Mouse (Mus musculus) liver, embryonic 18 days (tissue): Measurements from ENCODE around the gene 5330417C22Rik. TPM values are rescaled to one million over a fixed set of nuclear protein-coding genes. Genes with fewer than 3 reads are reported as not detected.

Experiments used
- polyA plus RNA-seq: library from polyadenylated mRNA; depleted of rRNA; stranded (reverse); fragments of >200 nt; gene quantifications from 2 replicates; pipeline ENCODE4 v1.2.3, GENCODE M21; 2012; rRNA removed

Gene 5330417C22Rik
- 0.37 and 0.68 TPM in 2 replicates for polyA plus RNA-seq

GRCm38 (mm10) chr3:108536517-108537260 is at the start of gene 5330417C22Rik:
5330417C22Rik (minus strand) TSS chr3:108536536.

GRCm38 (mm10) chr3:108571443-108572294 is 35.3 kb upstream of the 5330417C22Rik start, which contains the start of gene Taf13:
Taf13 (plus strand) TSS chr3:108571698.

GRCm38 (mm10) chr3:108562133-108562730 is 25.9 kb upstream of the 5330417C22Rik start, which contains the start of gene Tmem167b:
Tmem167b (minus strand) TSS chr3:108562466.

GRCm38 (mm10) chr3:108533951-108534350 is 2.4 kb downstream of the 5330417C22Rik start, which contains the start of gene 1700013F07Rik:
1700013F07Rik (plus strand) TSS chr3:108534150.

GRCm38 (mm10) chr3:108444698-108445365 is 91.5 kb downstream of the 5330417C22Rik start, which contains the start of gene Sars:
Sars (minus strand) TSS chr3:108445209.

GRCm38 (mm10) chr3:108414857-108415830 is 121.2 kb downstream of the 5330417C22Rik start, which contains the start of gene Celsr2:
Celsr2 (minus strand) TSS chr3:108415552.

Other genes with a start within 250 kb of the 5330417C22Rik start
- gene Mybphl, start 171.6 kb downstream of the 5330417C22Rik start, polyA plus RNA-seq: 1.0 and 2.0 TPM in 2 replicates
- gene Psrc1, start 152.7 kb downstream of the 5330417C22Rik start, polyA plus RNA-seq: 13.2 and 14.0 TPM in 2 replicates
- 0.30 and 0.39 TPM in 2 replicates for gene Celsr2, start 121.0 kb downstream of the 5330417C22Rik start, polyA plus RNA-seq
- 30.3 and 33.2 TPM in 2 replicates for gene Sars, start 91.3 kb downstream of the 5330417C22Rik start, polyA plus RNA-seq
- gene 1700013F07Rik, start 2.4 kb downstream of the 5330417C22Rik start, polyA plus RNA-seq: not detected in 2 replicates
- gene Tmem167b, start 25.9 kb upstream of the 5330417C22Rik start, polyA plus RNA-seq: 3.7 and 3.9 TPM in 2 replicates
- gene Taf13, start 35.2 kb upstream of the 5330417C22Rik start, polyA plus RNA-seq: 6.2 and 6.7 TPM in 2 replicates
- gene Wdr47, start 54.7 kb upstream of the 5330417C22Rik start, polyA plus RNA-seq: 1.3 and 1.4 TPM in 2 replicates
- 25.4 and 27.2 TPM in 2 replicates for gene Clcc1, start 117.4 kb upstream of the 5330417C22Rik start, polyA plus RNA-seq
- gene Gpsm2, start 185.8 kb upstream of the 5330417C22Rik start, polyA plus RNA-seq: 9.9 and 11.7 TPM in 2 replicates
- 0.29 and 0.32 TPM in 2 replicates for gene Aknad1, start 203.1 kb upstream of the 5330417C22Rik start, polyA plus RNA-seq